Mouse (Mus musculus) stomach, adult 2 months (tissue): ENCODE measurements around the gene Timm29. TPM values are rescaled to one million over a fixed set of nuclear protein-coding genes. Genes with fewer than 3 reads are reported as not detected.

ENCODE experiments used
- polyA plus RNA-seq: library from polyadenylated mRNA; depleted of rRNA; stranded (reverse); fragments of >200 nt; gene quantifications from 2 replicates; pipeline ENCODE4 v1.2.3, GENCODE M21; 2012; rRNA removed

Gene Timm29
- polyA plus RNA-seq = 9.2 and 11.1 TPM in 2 replicates

GRCm38 (mm10) chr9:21592703-21593121 is at the start of gene Timm29, which contains the start of gene Yipf2:
Timm29 (plus strand) TSS chr9:21592722.
Yipf2 (minus strand) TSS chr9:21592828.

GRCm38 (mm10) chr9:21546789-21547074 is 45.8 kb upstream of the Timm29 start, which contains the start of gene Carm1:
Carm1 (plus strand) TSS chr9:21546894.

GRCm38 (mm10) chr9:21615617-21616231 is 23.2 kb downstream of the Timm29 start, which contains the start of gene Smarca4:
Smarca4 (plus strand) TSS chr9:21616169.

Other genes with a start within 250 kb of the Timm29 start
- gene Ilf3, start 224.9 kb upstream of the Timm29 start, polyA plus RNA-seq = 12.5 and 13.0 TPM in 2 replicates
- 20.1 and 21.8 TPM in 2 replicates for gene Qtrt1, start 180.9 kb upstream of the Timm29 start, polyA plus RNA-seq
- 188 and 243 TPM in 2 replicates for gene Dnm2, start 167.8 kb upstream of the Timm29 start, polyA plus RNA-seq
- gene Tmed1, start 82.5 kb upstream of the Timm29 start, polyA plus RNA-seq = 8.8 and 13.1 TPM in 2 replicates
- gene AB124611, start 66.5 kb upstream of the Timm29 start, polyA plus RNA-seq = 2.5 and 2.6 TPM in 2 replicates
- 32.1 and 34.8 TPM in 2 replicates for gene Carm1, start 45.8 kb upstream of the Timm29 start, polyA plus RNA-seq
- 29.0 and 33.8 TPM in 2 replicates for gene Yipf2, start 106 bp downstream of the Timm29 start, polyA plus RNA-seq
- 17.6 and 21.7 TPM in 2 replicates for gene Smarca4, start 23.4 kb downstream of the Timm29 start, polyA plus RNA-seq
- gene Ldlr, start 130.8 kb downstream of the Timm29 start, polyA plus RNA-seq = 30.2 and 35.2 TPM in 2 replicates
- gene Spc24, start 167.6 kb downstream of the Timm29 start, polyA plus RNA-seq = 3.7 and 4.8 TPM in 2 replicates
- gene Kank2, start 206.0 kb downstream of the Timm29 start, polyA plus RNA-seq = 25.1 and 27.5 TPM in 2 replicates
- gene Angptl8, start 242.8 kb downstream of the Timm29 start, polyA plus RNA-seq = 3.4 and 4.1 TPM in 2 replicates